Mouse (Mus musculus): ENCODE measurements around the gene Dhx37. TPM values are rescaled to one million over a fixed set of nuclear protein-coding genes. Genes with fewer than 3 reads are reported as not detected.

Gene Dhx37
- polyA plus RNA-seq, 1 experiment, result 19.5 TPM

GRCm38 (mm10) chr5:125404903-125405545 lies 28.9 kb downstream of the Dhx37 start:
- no peaks in the 10 kb centered on the region for H3K36me3 ChIP-seq (ENCODE audit: control insufficient read depth, insufficient read depth, low read length)
- H3K27ac ChIP-seq (ENCODE audit: control insufficient read depth, insufficient read depth, low read depth, low read length), result peak overlapping the region; percentile 9; the same call in 1 of the 2 replicates
- TF ChIP-seq CTCF (IDR thresholded peaks at IDR 0.05; ENCODE audit: control insufficient read depth, insufficient read depth, insufficient replicate concordance, low read depth, low read length) (no peak), POLR2A (IDR thresholded peaks at IDR 0.05; ENCODE audit: control insufficient read depth, low read depth, low read length) (no peak)
- H3K4me3 ChIP-seq (ENCODE audit: control insufficient read depth, low read depth, low read length), result peak overlapping the region; percentile 63
- peaks cover 2% of the 10 kb centered on the region; the same call in 1 of the 2 replicates for H3K27me3 ChIP-seq (ENCODE audit: control insufficient read depth, insufficient read depth, low read length)
- H3K4me1 ChIP-seq (ENCODE audit: control insufficient read depth, insufficient read depth, low read length), result peaks cover 37% of the 10 kb centered on the region

GRCm38 (mm10) chr5:125404536-125404902 lies 29.4 kb downstream of the Dhx37 start:
- TF ChIP-seq CTCF (IDR thresholded peaks at IDR 0.05; ENCODE audit: control insufficient read depth, insufficient read depth, insufficient replicate concordance, low read depth, low read length), result no peak
- no peak for TF ChIP-seq POLR2A (IDR thresholded peaks at IDR 0.05; ENCODE audit: control insufficient read depth, low read depth, low read length)
- H3K4me1 ChIP-seq (ENCODE audit: control insufficient read depth, insufficient read depth, low read length), result peaks cover 33% of the 10 kb centered on the region
- no peaks in the 10 kb centered on the region for H3K36me3 ChIP-seq (ENCODE audit: control insufficient read depth, insufficient read depth, low read length)
- peak overlapping the region; percentile 9; the same call in 1 of the 2 replicates for H3K27ac ChIP-seq (ENCODE audit: control insufficient read depth, insufficient read depth, low read depth, low read length)
- H3K4me3 ChIP-seq (ENCODE audit: control insufficient read depth, low read depth, low read length), result peak overlapping the region; percentile 63
- peaks cover 2% of the 10 kb centered on the region; the same call in 1 of the 2 replicates for H3K27me3 ChIP-seq (ENCODE audit: control insufficient read depth, insufficient read depth, low read length)

DNA sequence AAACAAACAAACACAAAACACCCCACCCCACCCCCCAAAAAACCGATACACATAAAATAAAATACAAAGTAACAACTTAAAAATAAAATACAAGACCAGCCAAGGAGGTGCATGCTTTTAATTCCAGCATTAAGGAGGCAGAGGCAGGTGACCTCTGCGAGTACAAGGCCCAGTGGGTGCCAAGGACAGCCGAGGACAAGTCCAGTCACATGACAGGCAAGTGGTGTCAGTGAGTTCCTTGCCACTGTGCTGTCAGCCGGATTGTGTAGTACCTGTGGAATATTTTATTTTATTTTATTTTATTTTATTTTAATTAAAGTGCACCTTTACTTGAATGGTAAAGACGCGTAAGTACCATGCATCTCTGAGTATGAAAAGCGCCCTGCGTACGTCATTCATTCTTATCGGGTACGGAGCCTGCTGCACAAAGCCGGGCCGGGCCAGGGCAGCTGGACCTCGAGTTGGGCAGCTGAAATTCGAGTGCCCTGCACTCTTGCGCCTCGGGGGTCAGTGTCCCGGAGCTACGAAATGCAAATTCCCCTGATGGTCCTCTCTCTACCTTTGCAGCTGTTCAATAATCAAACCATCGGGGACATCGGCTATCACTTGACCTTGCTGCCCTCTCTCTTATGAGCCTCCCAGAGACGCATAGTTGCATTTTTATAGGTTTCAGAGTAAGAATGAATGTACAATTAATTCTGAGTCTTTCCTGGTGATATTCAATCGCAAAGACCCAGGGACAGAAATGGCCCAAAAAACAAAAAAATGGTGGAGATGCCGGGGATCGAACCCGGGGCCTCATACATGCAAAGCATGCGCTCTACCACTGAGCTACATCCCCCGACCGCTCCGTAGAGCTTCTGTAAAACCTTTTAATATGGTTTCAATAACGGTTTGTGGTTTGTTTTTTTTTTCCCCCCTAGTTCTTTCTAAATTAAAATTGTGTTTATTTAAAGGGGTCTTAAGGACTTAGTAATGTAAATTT lies 30.1 kb downstream of the Dhx37 start:
- peak overlapping the region; percentile 58 for H3K4me3 ChIP-seq (ENCODE audit: control insufficient read depth, low read depth, low read length)
- peak overlapping the region; percentile 10; the same call in 1 of the 2 replicates for H3K27ac ChIP-seq (ENCODE audit: control insufficient read depth, insufficient read depth, low read depth, low read length)
- H3K4me1 ChIP-seq (ENCODE audit: control insufficient read depth, insufficient read depth, low read length), result peaks cover 33% of the 10 kb centered on the region
- peaks cover 2% of the 10 kb centered on the region; the same call in 1 of the 2 replicates for H3K27me3 ChIP-seq (ENCODE audit: control insufficient read depth, insufficient read depth, low read length)
- no peaks in the 10 kb centered on the region for H3K36me3 ChIP-seq (ENCODE audit: control insufficient read depth, insufficient read depth, low read length)
- TF ChIP-seq POLR2A (IDR thresholded peaks at IDR 0.05; ENCODE audit: control insufficient read depth, low read depth, low read length) (no peak), CTCF (IDR thresholded peaks at IDR 0.05; ENCODE audit: control insufficient read depth, insufficient read depth, insufficient replicate concordance, low read depth, low read length) (no peak)

GRCm38 (mm10) chr5:125402991-125403390 lies 30.9 kb downstream of the Dhx37 start:
- Histone ChIP-seq H3K27me3 (ENCODE audit: control insufficient read depth, insufficient read depth, low read length) (peaks cover 2% of the 10 kb centered on the region; the same call in 1 of the 2 replicates), H3K27ac (ENCODE audit: control insufficient read depth, insufficient read depth, low read depth, low read length) (no peak overlapping the region), H3K36me3 (ENCODE audit: control insufficient read depth, insufficient read depth, low read length) (no peaks in the 10 kb centered on the region), H3K4me1 (ENCODE audit: control insufficient read depth, insufficient read depth, low read length) (peaks cover 33% of the 10 kb centered on the region), H3K4me3 (ENCODE audit: control insufficient read depth, low read depth, low read length) (peak overlapping the region; percentile 58)
- no peak for TF ChIP-seq POLR2A (IDR thresholded peaks at IDR 0.05; ENCODE audit: control insufficient read depth, low read depth, low read length)
- no peak for TF ChIP-seq CTCF (IDR thresholded peaks at IDR 0.05; ENCODE audit: control insufficient read depth, insufficient read depth, insufficient replicate concordance, low read depth, low read length)

DNA sequence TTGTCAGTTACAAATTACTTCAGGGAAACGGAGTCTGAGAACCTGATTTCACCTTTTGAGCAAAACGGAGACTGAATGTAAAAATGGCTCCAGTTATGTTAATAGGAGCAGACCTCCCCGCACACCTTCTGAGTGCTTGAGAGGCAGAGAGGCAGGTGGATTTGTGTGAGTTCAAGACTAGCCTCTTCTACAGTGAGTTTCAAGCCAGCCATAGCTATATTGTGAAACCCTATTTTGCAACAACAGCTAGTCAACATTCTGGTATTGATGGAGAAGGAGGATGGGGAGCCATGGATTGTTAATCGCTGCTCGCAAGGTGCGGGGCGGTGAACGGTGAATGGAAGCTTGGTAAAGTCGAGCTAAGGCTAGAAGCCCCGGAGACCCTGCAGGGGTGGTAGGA lies 31.4 kb downstream of the Dhx37 start:
- Histone ChIP-seq H3K36me3 (ENCODE audit: control insufficient read depth, insufficient read depth, low read length) (no peaks in the 10 kb centered on the region), H3K27me3 (ENCODE audit: control insufficient read depth, insufficient read depth, low read length) (peaks cover 2% of the 10 kb centered on the region; the same call in 1 of the 2 replicates), H3K27ac (ENCODE audit: control insufficient read depth, insufficient read depth, low read depth, low read length) (no peak overlapping the region), H3K4me1 (ENCODE audit: control insufficient read depth, insufficient read depth, low read length) (peaks cover 33% of the 10 kb centered on the region), H3K4me3 (ENCODE audit: control insufficient read depth, low read depth, low read length) (peak overlapping the region; percentile 58)
- no peak for TF ChIP-seq POLR2A (IDR thresholded peaks at IDR 0.05; ENCODE audit: control insufficient read depth, low read depth, low read length)
- no peak for TF ChIP-seq CTCF (IDR thresholded peaks at IDR 0.05; ENCODE audit: control insufficient read depth, insufficient read depth, insufficient replicate concordance, low read depth, low read length)

GRCm38 (mm10) chr5:125400903-125401302 lies 33.0 kb downstream of the Dhx37 start:
- Histone ChIP-seq H3K4me1 (ENCODE audit: control insufficient read depth, insufficient read depth, low read length) (peaks cover 20% of the 10 kb centered on the region), H3K27ac (ENCODE audit: control insufficient read depth, insufficient read depth, low read depth, low read length) (no peak overlapping the region), H3K27me3 (ENCODE audit: control insufficient read depth, insufficient read depth, low read length) (peaks cover 2% of the 10 kb centered on the region; the same call in 1 of the 2 replicates), H3K4me3 (ENCODE audit: control insufficient read depth, low read depth, low read length) (no peak overlapping the region), H3K36me3 (ENCODE audit: control insufficient read depth, insufficient read depth, low read length) (no peaks in the 10 kb centered on the region)
- no peak for TF ChIP-seq CTCF (IDR thresholded peaks at IDR 0.05; ENCODE audit: control insufficient read depth, insufficient read depth, insufficient replicate concordance, low read depth, low read length)
- no peak for TF ChIP-seq POLR2A (IDR thresholded peaks at IDR 0.05; ENCODE audit: control insufficient read depth, low read depth, low read length)

- no peaks in the 10 kb centered on the region for H3K27me3 ChIP-seq (ENCODE audit: control insufficient read depth, insufficient read depth, low read length)
- H3K27ac ChIP-seq (ENCODE audit: control insufficient read depth, insufficient read depth, low read depth, low read length), result no peak overlapping the region
- peak overlapping the region; percentile 72 for H3K4me3 ChIP-seq (ENCODE audit: control insufficient read depth, low read depth, low read length)
- TF ChIP-seq CTCF (IDR thresholded peaks at IDR 0.05; ENCODE audit: control insufficient read depth, insufficient read depth, insufficient replicate concordance, low read depth, low read length), result no peak
- TF ChIP-seq POLR2A (IDR thresholded peaks at IDR 0.05; ENCODE audit: control insufficient read depth, low read depth, low read length), result no peak
- peaks cover 18% of the 10 kb centered on the region for H3K4me1 ChIP-seq (ENCODE audit: control insufficient read depth, insufficient read depth, low read length)
- no peaks in the 10 kb centered on the region for H3K36me3 ChIP-seq (ENCODE audit: control insufficient read depth, insufficient read depth, low read length)
These were observed 38.9 kb downstream of the Dhx37 start for GRCm38 (mm10) chr5:125395008-125395407.

Data from testis, adult 2 months (tissue).